Mouse (Mus musculus) cortical plate, adult 2 months (tissue): ENCODE measurements around the gene Rubcn.

Experiments used
- CTCF ChIP-seq: fragments of 200-500 bp; IDR thresholded peaks from 2 replicates; pipeline ENCODE4 v1.5.1; 2011; ENCODE audit warnings: mild to moderate bottlenecking, control low read depth, low read length; ENCODE audit not compliant: insufficient read depth; ENCODE audit errors: extremely low read depth
- POLR2A ChIP-seq: fragments of 200-500 bp; IDR thresholded peaks from 2 replicates; pipeline ENCODE4 v1.6.1; 2011; ENCODE audit warnings: mild to moderate bottlenecking, low read length, control low read depth; ENCODE audit not compliant: insufficient read depth; ENCODE audit errors: extremely low read depth

- TF ChIP-seq CTCF = no peak
- TF ChIP-seq POLR2A = no peak
These were observed 59.1 kb downstream of the Rubcn start for GRCm38 (mm10) chr16:32818441-32818840.
